In genomic region chr7:99915511-99915910, GRCm38 (mm10) we compare ENCODE assay signal across 12 mouse cellular contexts. TPM values are rescaled to one million over a fixed set of nuclear protein-coding genes. Genes with fewer than 3 reads are reported as not detected.
"Had no signal": no experiment of that assay in that cellular context is flagged by ENCODE, and none has a peak within 500 bp of the region (broad histone marks: within the 10 kb centered on the region; RNA-seq: fewer than 3 reads in every experiment).

No protein-coding gene starts in this region.

- DNase-seq: lung, adult 18-20 months; lung, embryonic 14.5 days; lung, postnatal 10 days; lung, postnatal 4 days; right cerebral cortex, postnatal 25 days; right cerebral cortex, postnatal 4 days; spleen, adult 18-20 months; thymus, adult 18-20 months; thymus, postnatal 25 days had no signal

RNA-seq across cellular contexts. Expression of gene Xrra1, which starts 56.6 kb away (rescaled TPM):
- total RNA-seq: neutrophil, adult 5-6 weeks had no signal
- polyA plus RNA-seq: liver, embryonic 16.5 days; small intestine, adult 2 months had no signal
